Mouse (Mus musculus) cerebellum, adult 9-11 months (tissue): ENCODE measurements around the gene Gipc1.

ENCODE experiments used
- DNase-seq: peaks from one replicate; pipeline ENCODE4 v3.0.0; 2022

Gene Gipc1

DNA sequence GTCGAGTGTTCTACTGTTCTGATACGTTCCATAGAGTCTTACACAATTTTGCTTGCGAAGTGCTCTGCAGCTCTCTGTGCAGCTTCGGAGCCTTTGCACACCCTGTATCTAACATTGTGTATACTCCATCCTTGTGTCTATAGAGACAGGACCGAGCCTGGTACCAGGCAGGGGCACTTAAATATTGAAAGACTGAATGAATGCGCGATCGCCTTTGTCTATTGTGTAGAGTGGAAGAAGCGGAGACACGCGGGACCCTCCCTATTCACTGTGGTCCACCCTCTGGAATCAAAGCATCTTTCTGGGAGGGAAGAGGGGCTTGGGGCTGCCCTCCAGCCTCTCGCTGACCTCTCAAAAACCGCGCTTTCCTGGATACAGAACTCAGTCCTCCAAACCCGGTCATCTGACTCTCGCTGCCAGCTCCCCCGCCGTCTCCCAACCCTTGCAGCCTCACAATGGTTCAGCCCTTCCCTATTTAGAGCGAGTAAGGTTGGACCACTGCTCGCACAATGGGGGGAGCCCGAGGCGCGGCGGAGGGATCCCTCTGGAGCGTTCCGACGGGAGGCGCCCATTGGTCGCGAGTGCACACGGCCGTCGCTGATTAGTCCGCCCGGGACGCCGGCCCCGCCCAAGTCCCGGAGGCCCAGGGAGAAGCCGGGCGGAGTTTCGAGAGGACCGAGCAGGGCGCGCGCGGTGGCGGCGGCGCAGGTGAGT is at the start of gene Gipc1:
Gene Gipc1 (plus strand): TSS at position 648 of the 714 bp plus-strand sequence.
- peak; percentile 98 for DNase-seq

DNA sequence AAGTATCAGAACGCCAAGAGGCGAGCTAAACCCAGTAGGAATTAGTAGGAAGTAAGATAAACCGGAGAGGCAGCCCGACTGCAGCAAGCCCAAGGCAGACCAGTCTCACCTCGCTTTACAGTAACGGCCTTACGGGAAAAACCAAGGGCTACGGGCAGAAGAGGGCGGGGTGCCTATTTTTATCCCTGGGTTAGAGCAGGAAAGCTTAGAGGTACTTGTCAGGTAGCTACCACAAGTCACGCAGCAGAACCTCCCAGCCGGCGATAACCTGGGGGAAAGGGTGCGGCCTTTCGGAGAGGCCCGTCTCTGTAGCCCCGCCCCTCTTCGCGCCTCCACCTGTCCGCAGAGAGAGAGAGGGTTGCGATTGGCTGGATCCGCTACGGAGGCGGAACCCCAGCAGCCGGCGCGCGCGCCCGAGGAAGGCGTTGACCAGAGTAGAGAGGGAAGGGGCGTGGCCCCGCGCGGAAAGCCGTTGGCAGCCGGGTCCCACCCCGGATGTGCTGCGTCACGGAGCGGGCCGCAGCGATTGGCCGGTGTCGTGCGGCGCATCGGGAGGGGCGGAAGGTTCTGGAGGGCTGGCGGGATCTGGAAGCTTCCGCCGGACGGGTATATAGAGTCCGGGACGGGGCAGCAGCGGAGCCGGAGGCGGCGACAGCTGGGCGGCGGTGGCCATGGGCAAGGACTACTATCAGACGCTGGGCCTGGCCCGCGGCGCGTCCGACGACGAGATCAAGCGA is 44.6 kb upstream of the Gipc1 start, which contains the start of the genes Tecr and Dnajb1:
Gene Tecr (minus strand): TSS at position 311 of the 737 bp plus-strand sequence.
Gene Dnajb1 (plus strand): TSS at position 533 of the 737 bp plus-strand sequence.
- DNase-seq = peak; percentile 100

DNA sequence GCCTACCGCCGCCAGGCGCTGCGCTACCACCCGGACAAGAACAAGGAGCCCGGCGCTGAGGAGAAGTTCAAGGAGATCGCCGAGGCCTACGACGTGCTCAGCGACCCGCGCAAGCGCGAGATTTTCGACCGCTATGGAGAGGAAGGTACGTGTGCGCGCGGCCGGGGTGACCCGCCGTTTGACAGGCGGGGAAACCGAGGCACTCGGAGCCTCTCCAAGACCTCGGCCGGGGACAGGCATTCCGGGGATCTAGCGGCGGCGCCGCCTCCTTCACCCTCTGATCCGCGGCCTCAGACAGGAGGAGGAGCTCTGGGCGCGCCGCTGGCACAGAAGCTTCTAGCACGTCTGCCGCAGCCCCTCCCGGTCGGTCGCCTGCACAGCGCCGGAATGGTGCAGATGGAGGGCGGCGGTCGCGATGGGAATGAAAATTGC is 44.1 kb upstream of the Gipc1 start:
- DNase-seq = no peak

GRCm38 (mm10) chr8:83609086-83609485 is 43.4 kb upstream of the Gipc1 start:
- DNase-seq = no peak

- no peak for DNase-seq
Measured at GRCm38 (mm10) chr8:83609547-83610180, 42.8 kb upstream of the Gipc1 start.

DNA sequence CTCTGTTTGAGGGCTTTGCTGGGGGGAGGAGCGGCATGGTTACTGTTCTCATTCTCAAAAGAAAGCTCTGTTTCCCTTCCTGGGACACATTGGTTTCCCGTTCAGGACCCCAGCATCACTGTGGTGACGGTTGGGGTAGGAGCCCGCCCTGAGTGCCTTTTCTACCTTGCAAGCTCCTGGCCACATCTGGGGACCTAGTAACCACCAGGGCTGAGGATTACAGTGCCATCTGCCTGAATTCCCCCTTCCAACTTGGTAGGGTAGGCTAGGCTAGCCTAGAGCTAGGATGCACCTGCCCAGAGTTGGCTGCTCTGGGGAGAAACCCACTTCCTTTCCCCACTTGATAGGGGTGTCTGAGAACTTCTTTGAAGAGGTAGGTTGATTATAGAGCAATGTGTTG is 40.6 kb upstream of the Gipc1 start:
- no peak for DNase-seq

DNA sequence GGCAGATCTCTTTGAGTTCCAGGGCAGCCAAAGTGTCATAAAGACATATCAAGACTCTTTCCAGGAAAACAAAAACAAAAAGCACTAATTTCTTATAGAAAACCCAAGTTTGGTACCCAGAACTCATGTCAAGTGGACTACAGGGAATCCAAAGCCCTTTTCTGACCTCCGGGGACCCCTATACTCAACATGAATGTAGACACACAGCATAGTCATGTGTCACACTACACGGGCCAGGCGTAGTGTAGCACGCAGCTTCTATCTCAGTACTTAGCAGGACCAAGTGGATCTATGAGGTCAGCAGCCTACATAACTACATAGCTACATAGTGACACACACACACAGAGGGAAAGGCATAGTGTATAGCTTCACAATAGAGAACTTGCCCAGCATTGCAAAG is 38.8 kb upstream of the Gipc1 start:
- DNase-seq = no peak

- no peak for DNase-seq
Measured at GRCm38 (mm10) chr8:83616625-83617024, 35.9 kb upstream of the Gipc1 start.

GRCm38 (mm10) chr8:83617111-83617510 is 35.4 kb upstream of the Gipc1 start:
- DNase-seq = no peak

GRCm38 (mm10) chr8:83618566-83618965 is 33.9 kb upstream of the Gipc1 start:
- no peak for DNase-seq

GRCm38 (mm10) chr8:83619568-83620285 is 32.8 kb upstream of the Gipc1 start:
- no peak for DNase-seq

DNA sequence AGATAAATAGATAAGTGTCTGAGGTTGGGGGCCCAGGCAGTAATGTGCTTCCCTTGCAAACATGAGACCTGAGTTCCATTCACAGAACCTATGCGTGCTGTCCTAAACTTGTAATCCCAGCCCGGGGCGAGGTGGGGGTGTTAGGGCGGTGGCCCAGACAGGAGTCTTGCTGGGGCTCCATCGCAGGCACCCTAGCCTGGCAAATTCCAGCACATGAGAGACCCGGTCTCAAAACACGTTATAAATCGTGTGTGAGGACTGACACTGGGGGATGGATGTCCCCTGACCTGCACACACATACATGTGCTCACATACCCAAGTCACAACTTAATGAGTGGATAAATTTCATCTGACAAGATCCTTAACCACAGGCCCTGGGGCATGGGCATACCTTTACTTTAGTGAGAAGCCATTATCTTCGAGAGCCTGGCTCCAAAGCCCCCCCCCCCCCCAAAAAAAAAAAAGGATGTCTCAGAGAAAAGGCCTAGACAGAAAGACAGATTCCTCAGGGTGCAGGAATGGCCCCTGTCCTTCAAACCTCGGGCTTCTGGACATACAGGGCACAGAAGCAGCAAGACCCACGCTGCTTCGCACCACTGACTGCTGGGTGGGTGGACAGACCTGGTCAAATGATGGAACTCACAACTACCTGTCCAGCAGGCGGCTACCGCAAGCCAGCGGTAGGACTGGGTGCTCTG is 30.6 kb upstream of the Gipc1 start:
- no peak for DNase-seq

DNA sequence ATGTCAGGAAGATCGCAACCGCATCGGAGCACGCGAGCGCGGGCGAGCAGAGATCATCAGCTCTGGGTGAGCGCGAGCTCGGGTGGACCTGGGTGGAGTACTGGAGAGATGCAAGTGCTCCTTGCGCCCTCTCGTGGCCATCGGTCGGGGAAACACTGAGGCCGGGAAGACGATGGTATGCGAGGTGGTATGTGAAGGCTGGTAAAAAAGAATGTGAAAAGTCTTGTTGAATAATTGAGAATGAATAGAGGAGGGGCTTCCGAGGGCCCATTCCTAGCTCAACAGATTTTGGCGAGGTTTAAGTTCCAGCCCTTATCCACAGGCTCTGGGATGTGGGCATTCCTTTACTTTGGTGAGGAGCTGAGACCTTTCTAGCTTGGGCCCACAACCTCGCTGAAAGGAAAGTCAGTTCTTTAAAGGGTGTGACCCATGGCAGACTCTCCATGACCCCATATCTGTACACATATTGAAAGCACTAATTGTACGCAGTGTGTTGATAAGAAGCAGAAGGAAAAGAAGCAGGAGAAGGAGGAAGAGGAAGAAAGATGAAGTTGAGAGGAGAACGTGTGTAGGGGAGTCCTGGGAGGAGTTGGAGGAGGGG is 30.0 kb upstream of the Gipc1 start:
- peak; percentile 89 for DNase-seq

- no peak for DNase-seq
Measured at GRCm38 (mm10) chr8:83623549-83623948, 28.9 kb upstream of the Gipc1 start.

GRCm38 (mm10) chr8:83624739-83625138 is 27.7 kb upstream of the Gipc1 start:
- DNase-seq = no peak

DNA sequence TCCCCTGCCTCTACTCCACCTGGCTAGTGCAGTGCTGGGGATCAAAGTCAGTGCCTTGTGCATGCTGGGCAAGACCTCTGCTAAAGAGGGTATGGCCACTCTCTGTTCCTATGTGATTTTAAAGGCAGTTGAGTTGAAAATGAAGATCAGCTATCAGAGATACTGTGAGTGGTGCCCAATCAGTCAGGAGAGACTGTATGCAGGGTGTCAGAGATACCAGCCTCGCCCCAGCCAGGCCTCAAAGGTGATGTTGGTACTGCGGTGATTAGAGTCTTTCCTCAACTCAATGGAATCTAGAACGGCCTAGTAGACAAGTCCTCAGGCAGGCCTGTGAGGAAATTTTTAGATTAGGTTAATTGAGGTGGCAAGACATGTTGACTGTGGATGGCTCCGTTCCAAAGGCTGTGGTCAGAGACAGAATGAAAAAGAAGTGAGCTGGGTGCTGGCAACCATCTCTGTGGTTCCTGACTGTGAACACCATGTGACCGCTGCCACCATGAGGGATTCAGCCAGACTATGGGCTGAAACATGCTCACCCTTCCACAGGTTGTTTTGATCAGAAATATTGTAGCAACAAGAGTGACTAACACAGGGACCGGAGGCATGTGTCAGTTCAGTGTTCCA is 26.7 kb upstream of the Gipc1 start:
- no peak for DNase-seq

DNA sequence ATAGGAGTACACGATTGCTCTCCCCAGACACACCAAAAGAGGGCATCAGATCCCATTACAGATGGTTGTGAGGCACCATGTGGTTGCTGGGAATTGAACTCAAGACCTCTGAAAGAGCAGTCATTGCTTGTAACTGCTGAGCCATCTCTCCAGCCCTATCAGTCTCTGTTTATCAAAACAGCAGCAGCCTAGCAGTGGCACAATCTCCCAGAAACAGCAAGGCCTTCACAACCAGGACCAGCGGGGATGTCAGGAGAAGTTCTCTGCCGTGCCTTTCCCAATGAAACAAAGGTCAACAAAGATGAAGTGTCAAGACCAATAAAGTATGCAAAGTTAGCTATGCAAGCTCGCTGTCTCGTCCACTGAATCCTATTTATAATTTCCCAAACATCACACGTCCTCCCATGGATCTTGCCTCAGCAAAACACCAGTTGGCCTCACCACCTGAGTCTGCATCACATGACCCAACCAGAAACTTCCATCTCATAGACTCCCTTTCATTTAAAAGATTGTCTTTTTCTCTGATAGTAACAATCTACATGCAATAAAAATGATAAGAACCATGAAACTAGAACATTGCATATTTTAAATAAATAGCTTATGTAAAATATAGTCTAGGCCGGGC is 20.3 kb upstream of the Gipc1 start:
- no peak for DNase-seq

- DNase-seq = no peak
Measured at GRCm38 (mm10) chr8:83638856-83639255, 13.6 kb upstream of the Gipc1 start.

- DNase-seq = no peak
Measured at GRCm38 (mm10) chr8:83639649-83640048, 12.8 kb upstream of the Gipc1 start.

GRCm38 (mm10) chr8:83647511-83647910 is 5.0 kb upstream of the Gipc1 start:
- DNase-seq = no peak

- no peak for DNase-seq
Measured at GRCm38 (mm10) chr8:83648031-83648430, 4.4 kb upstream of the Gipc1 start.
